Mouse (Mus musculus) brain, embryonic 14.5 days (tissue): ENCODE data around the gene Epn3.

ENCODE experiments used
- CTCF ChIP-seq: fragments of 200-500 bp; IDR thresholded peaks from 2 replicates; pipeline ENCODE4 v1.5.1; 2012; ENCODE audit warnings: inconsistent platforms, mild to moderate bottlenecking, moderate library complexity, borderline replicate concordance; ENCODE audit not compliant: insufficient read depth, insufficient read length; ENCODE audit errors: extremely low read depth
- POLR2A ChIP-seq: fragments of 200-500 bp; IDR thresholded peaks from 2 replicates; pipeline ENCODE4 v1.6.1; 2012; ENCODE audit warnings: mild to moderate bottlenecking, inconsistent platforms, borderline replicate concordance; ENCODE audit not compliant: poor library complexity, insufficient read depth, insufficient read length, severe bottlenecking; ENCODE audit errors: extremely low read depth

DNA sequence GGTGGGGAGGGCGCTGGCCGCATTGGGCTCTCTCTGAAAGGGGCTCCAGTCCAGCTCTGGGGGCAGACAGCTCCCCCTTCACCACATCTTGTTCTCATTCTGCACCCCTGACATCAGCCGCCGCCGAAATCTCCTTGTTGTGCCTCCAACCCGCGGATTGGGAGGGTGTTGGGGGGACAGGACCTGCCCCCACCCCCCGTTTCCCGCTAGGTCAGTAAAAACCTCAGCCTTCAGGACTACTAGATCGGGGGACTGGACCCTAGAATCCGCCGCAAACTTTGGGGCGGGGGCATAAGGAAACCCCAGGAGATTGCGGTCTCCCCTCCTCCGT lies 27.2 kb downstream of the Epn3 start:
- TF ChIP-seq POLR2A: no peak
- no peak for TF ChIP-seq CTCF
